In the genomic region with DNA sequence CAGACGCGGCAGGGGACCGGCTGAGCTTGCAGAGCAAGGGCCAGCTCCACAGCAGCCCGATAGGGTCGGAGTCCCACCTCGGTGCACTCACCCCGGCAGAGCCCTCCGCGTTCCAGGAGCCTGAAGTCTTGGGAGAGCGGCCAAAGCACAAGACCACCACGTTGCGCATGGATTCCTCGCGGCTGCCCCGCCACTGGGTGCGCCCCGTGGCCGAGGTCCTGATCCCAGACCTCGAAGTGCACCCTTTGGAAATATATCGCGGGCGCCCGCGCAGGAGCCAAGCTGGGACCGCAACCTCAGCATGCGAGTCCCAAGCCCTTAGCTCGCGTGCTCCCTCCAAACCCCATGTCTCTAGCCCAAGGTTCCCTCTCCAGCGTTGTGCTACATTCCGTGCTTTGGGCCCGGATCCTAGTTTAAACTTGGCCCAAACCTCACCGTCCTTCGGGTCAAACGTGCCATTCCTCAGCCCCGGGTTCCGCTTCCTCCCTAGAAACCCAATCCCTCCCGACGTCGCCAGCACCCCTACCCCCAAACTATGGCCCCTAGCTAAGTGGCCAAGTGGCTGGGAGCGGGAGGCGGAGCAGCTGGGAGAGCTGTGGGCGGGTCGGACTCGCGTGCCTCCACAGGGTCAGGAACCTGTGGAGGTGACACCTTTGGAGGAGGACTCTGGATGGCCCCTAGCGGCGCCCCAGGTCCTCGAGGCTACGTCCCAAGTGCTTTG, we compare ENCODE assay signal across 7 mouse cellular contexts. TPM values are rescaled to one million over a fixed set of nuclear protein-coding genes. Genes with fewer than 3 reads are reported as not detected.
DNase-seq lines count a peak whose midpoint lies in the region; ATAC-seq and TF ChIP-seq lines count a peak whose summit lies in the region.

No protein-coding gene starts in this region.

- no peak for TF ChIP-seq POLR2A in heart, adult 2 months (IDR thresholded peaks at IDR 0.05; ENCODE audit: insufficient read depth, low read depth, low read length)

- H3K4me2 ChIP-seq in lung, embryonic 16.5 days (ENCODE audit: low read depth, low read length), result peak overlapping the region; percentile 87
- H3K4me2 ChIP-seq in stomach, embryonic 15.5 days, result peak overlapping the region; percentile 89

- H3K79me2 ChIP-seq in heart, adult 2 months (replicated peaks; ENCODE audit: control insufficient read depth, insufficient read depth, low read length), result 0 out of 2 replicates have a peak, but pooled peaks cover 2% of the 10 kb centered on the region

- peak overlapping the region; percentile 61 for H3K4me3 ChIP-seq in brown adipose tissue, adult 24 weeks (ENCODE audit: insufficient read depth, low read depth, low read length)
- H3K4me3 ChIP-seq in heart, adult 2 months, result peak overlapping the region; percentile 27
- peak overlapping the region; percentile 56 for H3K4me3 ChIP-seq in lung, embryonic 16.5 days (ENCODE audit: low read length)
- H3K4me3 ChIP-seq in stomach, embryonic 15.5 days (replicated peaks), result peak overlapping the region; percentile 43

- no peak for TF ChIP-seq CTCF in heart, adult 2 months (IDR thresholded peaks at IDR 0.05)

- peaks cover 3% of the 10 kb centered on the region; the same call in 1 of the 2 replicates for H3K4me1 ChIP-seq in brown adipose tissue, adult 24 weeks (ENCODE audit: control insufficient read depth, insufficient read depth, insufficient read length, low read length)
- H3K4me1 ChIP-seq in heart, adult 2 months (ENCODE audit: control insufficient read depth, insufficient read depth, low read length), result peaks cover 1% of the 10 kb centered on the region; the same call in 1 of the 2 replicates
- peaks cover 21% of the 10 kb centered on the region for H3K4me1 ChIP-seq in lung, embryonic 16.5 days (replicated peaks; ENCODE audit: control insufficient read depth, insufficient read depth, low read length)
- H3K4me1 ChIP-seq in stomach, embryonic 15.5 days, result peaks cover 19% of the 10 kb centered on the region

- ATAC-seq in lung, embryonic 16.5 days (ENCODE audit: low read depth), result peak; percentile 19; the same call in 1 of the 2 replicates
- ATAC-seq in stomach, embryonic 15.5 days (ENCODE audit: insufficient read depth, low FRiP score, low read depth), result no peak

- intact Hi-C loops in heart, adult 2 months (cut with DNase I), result loop anchor here (2.0 kb wide), 1 partner anchor 165 kb away; no protein-coding TSS in a partner anchor

- peak overlapping the region; percentile 27 for H3K9ac ChIP-seq in heart, adult 2 months (ENCODE audit: low read depth, low read length)
- peak overlapping the region; percentile 66 for H3K9ac ChIP-seq in lung, embryonic 16.5 days (ENCODE audit: low read length)
- peak overlapping the region; percentile 25; the same call in 1 of the 2 replicates for H3K9ac ChIP-seq in stomach, embryonic 15.5 days

- H3K36me3 ChIP-seq in heart, adult 2 months (ENCODE audit: control insufficient read depth, insufficient read depth, low read length), result no peaks in the 10 kb centered on the region
- H3K36me3 ChIP-seq in lung, embryonic 16.5 days (ENCODE audit: control insufficient read depth, insufficient read depth, low read length), result no peaks in the 10 kb centered on the region
- no peaks in the 10 kb centered on the region for H3K36me3 ChIP-seq in stomach, embryonic 15.5 days

- H3K27me3 ChIP-seq in heart, adult 2 months (ENCODE audit: control insufficient read depth, insufficient read depth, low read length), result peaks cover 2% of the 10 kb centered on the region; the same call in 1 of the 2 replicates
- peaks cover 22% of the 10 kb centered on the region for H3K27me3 ChIP-seq in lung, embryonic 16.5 days (ENCODE audit: control insufficient read depth, insufficient read depth, low read depth, low read length)
- H3K27me3 ChIP-seq in stomach, embryonic 15.5 days (replicated peaks), result peaks cover 19% of the 10 kb centered on the region

- 1% methylated on average over 49 of the region's 49 CpGs for WGBS in heart, adult 2 months
- under 1% methylated on average over 42 of the region's 49 CpGs for WGBS in lung, embryonic 16.5 days
- 1% methylated on average over 49 of the region's 49 CpGs for WGBS in stomach, embryonic 15.5 days

- no peak overlapping the region for H3K27ac ChIP-seq in brown adipose tissue, adult 24 weeks (replicated peaks; ENCODE audit: low read depth, low read length)
- peak overlapping the region; percentile 12; the same call in 1 of the 2 replicates for H3K27ac ChIP-seq in heart, adult 2 months
- H3K27ac ChIP-seq in lung, embryonic 16.5 days (ENCODE audit: low read length), result no peak overlapping the region
- H3K27ac ChIP-seq in stomach, embryonic 15.5 days, result no peak overlapping the region

- DNase-seq in R1 (ENCODE audit: low read depth, low spot score), result peak; percentile 86
- DNase-seq in heart, adult 2 months, result peak; percentile 61 to 65
- peak; percentile 78 for DNase-seq in kidney, adult 9 months
- no peak for DNase-seq in c-Kit-positive CD71-positive TER-119-positive erythroid progenitor cells, embryonic 14.5 days (ENCODE audit: low spot score)

- no peak for TF ChIP-seq EP300 in heart, adult 2 months (IDR thresholded peaks at IDR 0.05; ENCODE audit: insufficient read depth, low read depth, low read length)

- H3K9me3 ChIP-seq in lung, embryonic 16.5 days (ENCODE audit: control insufficient read depth, low read length), result no peaks in the 10 kb centered on the region
- no peaks in the 10 kb centered on the region for H3K9me3 ChIP-seq in stomach, embryonic 15.5 days

RNA-seq across cellular contexts. Expression of gene Dctn1, which starts 3.6 kb away (rescaled TPM):
- polyA plus RNA-seq in brown adipose tissue, adult 24 weeks (2012; ENCODE audit: insufficient read depth, insufficient read length, missing spikeins), result 31.0 and 31.2 TPM in 2 replicates
- total RNA-seq in heart, adult 2 months (2021), result 100 to 1,000 TPM; 125 to 141 TPM
- polyA plus RNA-seq in heart, adult 2 months (2012; rRNA removed), result 84.2 and 89.1 TPM in 2 replicates
- 94.5 and 95.6 TPM in 2 replicates for polyA plus RNA-seq in lung, embryonic 16.5 days (2015; fragmentation: Nextera tagmentation; extraction: Ambion mirVana)
- polyA plus RNA-seq in stomach, embryonic 15.5 days (2015; fragmentation: Nextera tagmentation; extraction: Ambion mirVana), result 84.7 and 86.1 TPM in 2 replicates

RNA-seq across cellular contexts. Expression of gene 1700003E16Rik, which starts 5.9 kb away (rescaled TPM):
- not detected in 2 replicates for polyA plus RNA-seq in brown adipose tissue, adult 24 weeks (2012; ENCODE audit: insufficient read depth, insufficient read length, missing spikeins)
- total RNA-seq in heart, adult 2 months (2021), result under 1 TPM; 0.10 to 0.25 TPM
- polyA plus RNA-seq in heart, adult 2 months (2012; rRNA removed), result 0.53 and 0.57 TPM in 2 replicates
- polyA plus RNA-seq in lung, embryonic 16.5 days (2015; fragmentation: Nextera tagmentation; extraction: Ambion mirVana), result 11.9 and 15.3 TPM in 2 replicates
- 2.3 and 2.7 TPM in 2 replicates for polyA plus RNA-seq in stomach, embryonic 15.5 days (2015; fragmentation: Nextera tagmentation; extraction: Ambion mirVana)

RNA-seq across cellular contexts. Expression of gene Wdr54, which starts 5.9 kb away (rescaled TPM):
- polyA plus RNA-seq in brown adipose tissue, adult 24 weeks (2012; ENCODE audit: insufficient read depth, insufficient read length, missing spikeins), result not detected in 2 replicates
- 1 to 10 TPM in 1 of 2 experiments, under 1 TPM in 1; 0.89 to 1.3 TPM for total RNA-seq in heart, adult 2 months (2021)
- polyA plus RNA-seq in heart, adult 2 months (2012; rRNA removed), result 2.1 and 2.7 TPM in 2 replicates
- polyA plus RNA-seq in lung, embryonic 16.5 days (2015; fragmentation: Nextera tagmentation; extraction: Ambion mirVana), result 7.2 and 7.6 TPM in 2 replicates
- polyA plus RNA-seq in stomach, embryonic 15.5 days (2015; fragmentation: Nextera tagmentation; extraction: Ambion mirVana), result 3.6 and 5.1 TPM in 2 replicates

RNA-seq across cellular contexts. Expression of gene Rtkn, which starts 26.8 kb away (rescaled TPM):
- polyA plus RNA-seq in brown adipose tissue, adult 24 weeks (2012; ENCODE audit: insufficient read depth, insufficient read length, missing spikeins), result 4.5 and 7.1 TPM in 2 replicates
- total RNA-seq in heart, adult 2 months (2021), result 1 to 10 TPM; 5.2 to 6.7 TPM
- polyA plus RNA-seq in heart, adult 2 months (2012; rRNA removed), result 18.6 and 27.7 TPM in 2 replicates
- 44.4 and 47.5 TPM in 2 replicates for polyA plus RNA-seq in lung, embryonic 16.5 days (2015; fragmentation: Nextera tagmentation; extraction: Ambion mirVana)
- 31.3 and 31.9 TPM in 2 replicates for polyA plus RNA-seq in stomach, embryonic 15.5 days (2015; fragmentation: Nextera tagmentation; extraction: Ambion mirVana)

RNA-seq across cellular contexts. Expression of gene Ino80b, which starts 36.9 kb away (rescaled TPM):
- polyA plus RNA-seq in brown adipose tissue, adult 24 weeks (2012; ENCODE audit: insufficient read depth, insufficient read length, missing spikeins), result 8.7 and 13.1 TPM in 2 replicates
- 10 to 100 TPM; 13.1 to 15.1 TPM for total RNA-seq in heart, adult 2 months (2021)
- 5.5 and 9.5 TPM in 2 replicates for polyA plus RNA-seq in heart, adult 2 months (2012; rRNA removed)
- 13.7 and 14.5 TPM in 2 replicates for polyA plus RNA-seq in lung, embryonic 16.5 days (2015; fragmentation: Nextera tagmentation; extraction: Ambion mirVana)
- polyA plus RNA-seq in stomach, embryonic 15.5 days (2015; fragmentation: Nextera tagmentation; extraction: Ambion mirVana), result 11.3 and 11.4 TPM in 2 replicates
